Mouse (Mus musculus) gastrocnemius, postnatal 14 days (tissue): ENCODE measurements around the gene Nsun4. TPM values are rescaled to one million over a fixed set of nuclear protein-coding genes. Genes with fewer than 3 reads are reported as not detected.

Source experiments
- DNase-seq: peaks from one replicate; pipeline ENCODE4 v3.0.0; 2021; ENCODE audit warnings: mixed read lengths
- intact Hi-C: fragments of 180-260 bp; cut with DNase I; formaldehyde crosslinking; loops from one replicate; pipeline ENCODE4 v1.15.1; 2025; ENCODE audit warnings: low total_unique reads
- long read RNA-seq, 2 experiments: library from polyadenylated mRNA; stranded (forward); transcript quantifications; one replicate each; pipeline ENCODE4 v2.0.0; 2021
- total RNA-seq, 2 experiments: library from RNA; stranded (reverse); gene quantifications; 2 replicates each; pipeline ENCODE4 v1.2.3; 2021

The Nsun4 gene
- total RNA-seq = 10 to 100 TPM; 12.7 to 13.9 TPM
- long read RNA-seq, experiment 1, transcript Nsun4-202 (6 exons, 2,439 nt) = major isoform, 31 of 33 reads
- long read RNA-seq, experiment 1, partial matches to known transcripts = 1 of 33 reads
- long read RNA-seq, experiment 1, other reads (novel, unspliced or antisense) = 1 of 33 reads
- long read RNA-seq, experiment 2, transcript Nsun4-202 (6 exons, 2,439 nt) = major isoform, 36 of 39 reads
- long read RNA-seq, experiment 2, partial matches to known transcripts = 0 of 39 reads
- long read RNA-seq, experiment 2, other reads (novel, unspliced or antisense) = 3 of 39 reads

GRCm38 (mm10) chr4:116053399-116053961 lies at the start of gene Nsun4:
Nsun4 (minus strand) TSS chr4:116053876.
- intact Hi-C loops = no loop called here
- DNase-seq = peak; percentile 89

- intact Hi-C loops = no loop called here
- DNase-seq = no peak
Observed at GRCm38 (mm10) chr4:116100959-116101358, 47.3 kb upstream of the Nsun4 start.

- intact Hi-C loops = no loop called here
- no peak for DNase-seq
Observed at GRCm38 (mm10) chr4:116097211-116097610, 43.5 kb upstream of the Nsun4 start.

- intact Hi-C loops = no loop called here
- DNase-seq = no peak
Observed at GRCm38 (mm10) chr4:116096291-116096690, 42.6 kb upstream of the Nsun4 start.

DNA sequence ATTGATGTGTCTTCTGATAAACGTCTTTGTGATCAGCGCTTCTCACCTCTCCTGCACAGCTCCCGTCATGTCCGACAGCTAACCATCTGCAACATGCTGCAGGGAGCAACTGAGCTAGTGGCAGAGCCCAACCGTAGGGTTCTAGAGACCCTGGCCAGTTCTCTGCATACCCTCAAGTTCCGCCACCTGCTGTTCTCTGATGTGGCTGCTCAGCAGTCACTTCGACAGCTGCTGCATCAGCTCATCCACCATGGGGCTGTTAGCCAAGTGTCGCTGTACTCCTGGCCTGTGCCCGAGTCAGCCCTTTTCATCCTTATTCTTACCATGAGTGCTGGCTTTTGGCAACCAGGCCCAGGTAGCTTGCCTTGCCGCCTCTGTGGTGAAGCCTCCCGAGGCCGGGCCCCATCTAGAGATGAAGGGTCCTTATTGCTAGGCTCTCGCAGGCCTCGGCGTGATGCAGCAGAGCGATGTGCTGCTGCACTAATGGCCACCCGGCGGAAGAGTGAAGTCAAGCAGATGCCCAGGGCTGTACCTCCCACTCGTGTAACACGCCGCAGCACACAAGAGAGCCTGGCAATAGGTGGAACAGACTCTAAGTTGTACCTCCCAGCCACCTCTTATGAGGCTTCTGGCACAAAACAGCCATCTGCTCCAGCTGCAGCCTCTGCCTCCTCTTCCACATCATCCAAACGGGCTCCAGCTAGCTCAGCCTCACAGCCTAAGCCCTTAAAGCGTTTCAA lies 35.0 kb upstream of the Nsun4 start:
- DNase-seq = peak; percentile 20
- intact Hi-C loops = no loop called here

DNA sequence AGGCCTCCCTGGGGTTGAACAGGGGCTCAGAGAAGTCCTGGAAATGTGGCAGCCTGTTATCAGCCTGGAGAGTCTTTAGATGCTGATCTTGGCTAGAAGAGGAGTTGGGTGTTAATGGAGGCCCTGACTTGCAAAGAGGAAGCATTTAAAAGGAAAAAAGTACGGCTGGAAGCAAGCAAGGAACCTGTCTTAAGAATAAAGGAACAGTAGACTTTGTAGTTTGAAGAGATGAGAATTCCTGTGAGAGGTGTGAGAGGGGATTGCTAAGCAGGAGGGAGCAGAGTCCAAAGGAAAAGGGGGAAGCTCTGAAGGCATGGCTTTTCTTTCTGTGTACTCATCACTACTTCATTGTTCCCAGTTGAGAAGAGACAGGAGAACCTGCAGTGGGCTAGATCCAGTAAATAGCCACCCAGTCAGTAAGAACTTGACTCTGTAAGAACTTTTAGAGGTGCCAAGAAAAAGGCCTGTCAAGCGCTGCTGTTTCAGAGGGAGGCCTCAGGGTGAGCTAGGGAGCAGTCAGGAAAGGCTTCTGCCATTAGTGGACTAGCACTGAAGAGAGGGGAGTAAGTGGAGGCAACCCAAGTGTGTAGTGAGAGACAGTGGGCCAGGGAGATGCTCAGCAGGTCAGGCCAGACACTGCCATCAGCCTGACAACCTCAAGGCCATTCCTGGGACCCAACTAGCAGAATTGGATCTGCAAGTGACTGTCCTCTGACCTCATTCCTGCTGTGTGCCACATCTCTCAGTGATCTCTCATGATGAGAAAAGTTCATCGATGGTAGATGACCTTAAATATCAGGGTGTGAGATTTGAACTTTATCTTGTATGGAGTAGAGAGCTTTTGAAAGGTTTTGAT lies 23.8 kb upstream of the Nsun4 start:
- peak; percentile 5 for DNase-seq
- intact Hi-C loops = no loop called here

GRCm38 (mm10) chr4:116076369-116077231 lies 22.9 kb upstream of the Nsun4 start:
- intact Hi-C loops = no loop called here
- peak; percentile 39 for DNase-seq

- peak; percentile 81 for DNase-seq
- intact Hi-C loops = no loop called here
Observed at GRCm38 (mm10) chr4:116075631-116076368, 22.1 kb upstream of the Nsun4 start.

- DNase-seq = peak; percentile 96
- intact Hi-C loops = no loop called here
Observed at GRCm38 (mm10) chr4:116074861-116075620, 21.4 kb upstream of the Nsun4 start, which contains the start of the genes Uqcrh and Lrrc41. Uqcrh (minus strand) TSS chr4:116075071. Lrrc41 (plus strand) TSS chr4:116075269.

DNA sequence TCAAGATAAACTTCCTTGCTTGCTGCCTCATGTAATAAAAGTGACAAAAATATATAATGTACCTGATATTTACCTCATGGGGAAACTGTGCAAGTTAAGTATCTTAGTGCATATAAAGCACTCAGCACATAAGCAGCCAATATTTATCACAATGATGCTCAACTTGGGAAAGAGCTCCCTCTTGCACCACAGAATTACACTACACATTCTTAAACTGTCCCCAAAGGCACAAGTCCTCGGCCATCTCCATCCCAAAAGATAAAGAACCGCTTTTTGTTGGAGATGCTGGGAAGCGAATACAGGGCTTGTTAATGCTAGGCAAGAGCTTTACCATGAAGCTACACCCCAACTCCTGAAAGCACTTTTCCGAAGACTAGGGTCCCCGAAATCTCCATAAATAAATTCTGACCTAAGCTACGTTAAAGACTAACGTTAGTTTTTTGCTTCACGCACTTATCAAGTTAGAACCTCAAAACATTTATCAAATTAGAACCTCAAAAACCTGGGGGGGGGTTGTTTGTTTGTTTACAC lies 20.5 kb upstream of the Nsun4 start:
- DNase-seq = no peak
- intact Hi-C loops = no loop called here

DNA sequence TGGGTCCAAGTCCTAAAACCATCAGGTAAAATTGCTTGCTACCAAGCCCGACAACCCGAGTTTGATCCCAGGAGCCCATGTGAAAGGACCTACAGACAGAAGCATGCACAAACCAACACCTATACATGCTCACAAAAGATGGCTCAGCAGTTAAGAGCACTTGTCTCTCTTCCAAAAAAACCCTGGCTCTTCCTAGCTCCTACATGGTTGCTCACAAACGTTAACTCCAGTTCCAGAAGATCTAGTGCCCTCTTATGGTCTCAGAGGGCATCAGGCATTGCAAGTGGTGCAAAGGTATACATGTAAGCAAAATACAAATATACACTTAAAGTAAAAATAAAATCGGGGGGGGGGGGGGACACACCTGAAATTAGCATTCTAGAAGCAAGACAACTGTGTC lies 19.5 kb upstream of the Nsun4 start:
- DNase-seq = no peak
- intact Hi-C loops = no loop called here

DNA sequence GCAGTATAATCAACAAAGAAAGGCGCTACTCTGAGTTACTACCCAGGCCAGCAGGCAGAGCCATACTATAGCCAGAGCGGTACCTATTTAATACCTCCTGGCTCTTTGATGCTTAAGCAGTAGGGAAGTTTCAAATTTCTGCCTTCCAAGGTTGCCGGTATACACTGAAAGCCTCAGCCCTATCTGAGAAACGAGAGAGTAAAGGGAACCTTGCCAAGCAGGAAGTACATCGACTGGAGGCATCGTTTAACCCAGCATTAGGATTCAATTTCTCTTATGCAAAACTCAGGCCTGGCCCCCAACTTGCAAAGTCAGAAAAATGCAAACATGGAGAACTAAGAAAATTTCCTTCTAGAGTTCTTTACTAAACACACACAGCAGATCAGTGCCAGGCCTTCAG lies 16.4 kb upstream of the Nsun4 start:
- DNase-seq = no peak
- intact Hi-C loops = no loop called here

GRCm38 (mm10) chr4:116063855-116064254 lies 10.2 kb upstream of the Nsun4 start:
- intact Hi-C loops = no loop called here
- DNase-seq = no peak

DNA sequence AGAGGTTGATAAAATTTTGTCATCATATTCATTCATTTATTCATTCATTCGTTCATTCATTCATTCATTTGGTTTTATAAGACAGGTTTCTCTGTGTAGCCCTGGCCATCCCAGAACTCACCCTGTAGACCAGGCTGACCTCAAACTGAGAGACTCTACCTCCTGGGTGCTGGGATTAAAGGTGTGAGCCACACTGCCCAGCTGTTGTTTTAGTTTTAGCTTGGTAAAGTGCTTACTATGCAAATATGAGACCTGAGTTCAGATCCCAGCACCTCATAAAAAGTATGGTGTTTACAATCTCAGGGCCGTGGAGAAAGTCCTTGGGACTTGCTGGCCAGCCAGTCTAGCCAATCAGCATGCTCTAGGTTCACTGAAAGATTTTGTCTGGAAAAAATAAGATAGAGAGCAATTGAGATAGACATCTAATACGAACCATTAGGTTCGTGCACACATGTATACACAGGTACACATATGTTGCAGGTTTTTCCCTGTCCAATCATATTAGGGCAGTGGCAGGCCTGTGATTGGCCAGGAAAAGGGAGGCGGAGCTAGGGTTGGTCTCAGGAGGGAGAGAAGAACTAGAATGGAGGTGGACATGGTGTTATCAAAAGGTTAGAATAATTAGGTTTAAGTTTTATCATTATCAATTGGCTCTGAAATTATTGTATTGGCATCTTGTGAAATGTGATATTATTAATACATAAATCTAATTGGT lies 5.5 kb upstream of the Nsun4 start:
- DNase-seq = no peak
- intact Hi-C loops = no loop called here

DNA sequence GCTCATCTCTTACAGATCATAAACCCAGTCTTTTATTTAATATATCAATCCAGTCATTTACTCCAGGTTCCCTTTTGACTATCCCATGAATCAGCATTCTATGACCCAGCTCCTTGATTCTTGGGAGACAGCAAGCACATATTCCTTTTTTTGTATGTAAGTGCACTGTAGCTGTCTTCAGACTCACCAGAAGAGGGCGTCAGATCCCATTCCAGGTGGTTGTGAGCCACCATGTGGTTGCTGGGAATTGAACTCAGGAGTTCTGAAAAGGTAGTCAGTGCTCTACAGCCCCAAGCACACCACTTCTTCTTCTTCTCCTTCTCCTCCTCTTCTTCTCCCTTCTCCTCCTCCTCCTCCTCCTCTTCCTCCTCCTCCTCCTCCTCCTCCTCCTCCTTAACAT lies 3.9 kb upstream of the Nsun4 start:
- DNase-seq = no peak
- intact Hi-C loops = no loop called here

DNA sequence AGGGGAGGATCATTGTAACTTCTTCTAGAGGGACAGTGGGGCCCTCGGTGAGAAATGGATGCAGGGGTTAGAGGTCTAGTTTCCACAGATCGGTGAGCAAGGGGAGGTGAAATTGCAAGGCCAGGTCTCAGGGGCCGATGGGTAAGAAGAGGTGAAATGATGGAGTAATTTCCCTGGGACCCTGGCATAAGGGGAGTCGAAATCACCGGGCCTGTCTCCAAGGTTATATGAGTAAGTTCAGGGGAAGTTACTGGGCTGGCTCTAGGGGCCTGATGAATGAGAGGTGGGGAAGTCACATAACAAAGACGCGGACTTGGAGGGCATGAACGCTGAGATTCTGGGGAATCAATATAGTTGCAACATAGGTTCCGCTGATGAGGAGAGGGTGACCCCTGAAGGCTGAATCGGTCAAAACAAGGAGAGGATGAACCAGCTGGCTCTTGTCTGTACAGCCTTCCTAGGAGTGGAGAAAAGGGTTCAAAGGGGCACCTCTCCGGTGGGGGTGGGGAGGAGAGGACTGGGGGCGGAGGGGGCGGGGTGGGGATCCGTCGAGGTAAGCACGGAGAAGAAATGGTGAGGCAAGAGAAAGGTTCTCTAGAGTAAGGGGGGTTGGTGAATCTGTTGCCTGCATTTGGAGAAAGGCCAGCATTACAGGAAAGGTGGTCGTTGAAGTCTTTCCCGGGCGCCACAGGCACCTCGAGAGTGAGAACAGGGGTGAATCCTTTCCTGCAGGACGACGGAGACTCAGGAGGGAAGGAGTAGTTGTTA lies 966 bp downstream of the Nsun4 start:
- DNase-seq = no peak
- intact Hi-C loops = no loop called here
